Mouse (Mus musculus) midbrain, embryonic 16.5 days (tissue): Measurements from ENCODE around the gene Jag2. TPM values are rescaled to one million over a fixed set of nuclear protein-coding genes. Genes with fewer than 3 reads are reported as not detected.
A peak's percentile ranks its signal among the peaks of the same experiment; 100 is the strongest.

Experiments
- ATAC-seq: fragments of 200-750 bp; cut with Nextera tagmentation; 2 replicates; pipeline ENCODE4 v1.8.0; 2017; ENCODE audit warnings: moderate TSS enrichment
- H3K27ac ChIP-seq: fragments of 300-500 bp; sonication (generic); 2 replicates; pipeline ENCODE4 v1.5.1; 2014; ENCODE audit warnings: mild to moderate bottlenecking, low read length, mixed read lengths
- H3K27me3 ChIP-seq: fragments of 300-500 bp; sonication (generic); 2 replicates; pipeline ENCODE4 v1.6.1; 2014; ENCODE audit warnings: low read depth, low read length, mixed read lengths; ENCODE audit not compliant: control insufficient read depth, insufficient read depth
- H3K36me3 ChIP-seq: fragments of 300-500 bp; sonication (generic); 2 replicates; pipeline ENCODE4 v1.6.1; 2014; ENCODE audit warnings: mild to moderate bottlenecking, low read length, moderate library complexity, mixed read lengths; ENCODE audit not compliant: control insufficient read depth, insufficient read depth
- H3K4me1 ChIP-seq: fragments of 300-500 bp; sonication (generic); 2 replicates; pipeline ENCODE4 v1.6.1; 2014; ENCODE audit warnings: mild to moderate bottlenecking, low read length, mixed read lengths; ENCODE audit not compliant: control insufficient read depth, insufficient read depth
- H3K4me2 ChIP-seq: fragments of 300-500 bp; sonication (generic); 2 replicates; pipeline ENCODE4 v1.6.1; 2014; ENCODE audit warnings: mild to moderate bottlenecking, low read length, mixed read lengths
- H3K4me3 ChIP-seq: fragments of 300-500 bp; sonication (generic); 2 replicates; pipeline ENCODE4 v1.5.1; 2014; ENCODE audit warnings: low read depth, mild to moderate bottlenecking, low read length, moderate library complexity, mixed read lengths
- H3K9ac ChIP-seq: fragments of 300-500 bp; sonication (generic); 2 replicates; pipeline ENCODE4 v1.6.1; 2014; ENCODE audit warnings: low read depth, low read length, mixed read lengths
- H3K9me3 ChIP-seq: fragments of 300-500 bp; sonication (generic); replicated peaks from 2 replicates; pipeline ENCODE4 v1.6.1; 2014; ENCODE audit warnings: mild to moderate bottlenecking, low read length, mixed read lengths; ENCODE audit not compliant: control insufficient read depth, poor library complexity, severe bottlenecking
- WGBS: fragments of 180-500 bp; shearing (Covaris S2); extraction: QIAGEN DNeasy Blood & Tissue Kit; methylation state at CpG from one replicate; pipeline ENCODE4 v1.1.7; 2014; 5-methylcytosine and 5-hydroxymethylcytosine counted together
- polyA plus RNA-seq: library from polyadenylated mRNA; unstranded; fragments of >200 nt; fragmentation: Nextera tagmentation; extraction: Ambion mirVana; gene quantifications from 2 replicates; pipeline ENCODE4 v1.2.1, GENCODE M21; 2015

The Jag2 gene
- polyA plus RNA-seq, 1 experiment from 2014 or later: 10.4 TPM

DNA sequence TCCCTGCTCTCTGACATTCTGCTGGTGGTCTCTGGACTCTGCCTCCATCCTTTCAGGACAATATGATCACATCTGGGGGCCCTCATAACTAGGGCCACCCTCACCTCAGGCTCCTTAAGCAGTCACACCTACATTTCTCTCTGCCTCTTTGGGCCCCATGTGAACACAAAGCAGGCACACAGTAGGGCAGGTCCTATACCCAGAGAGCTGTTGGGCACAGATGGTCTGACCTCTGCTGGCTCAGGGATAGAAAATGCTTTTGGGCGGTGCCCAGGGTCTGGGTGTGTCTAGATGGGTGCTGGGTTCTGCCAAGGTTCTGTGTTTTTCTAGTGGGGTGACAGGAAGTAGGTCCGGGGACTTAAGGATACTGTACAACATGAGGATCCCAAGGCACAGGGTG, 14.1 kb upstream of the Jag2 start:
- Histone ChIP-seq H3K4me2 (no peak overlapping the region), H3K9ac (no peak overlapping the region), H3K27me3 (no peaks in the 10 kb centered on the region), H3K9me3 (no peaks in the 10 kb centered on the region), H3K36me3 (no peaks in the 10 kb centered on the region), H3K4me1 (peaks cover 9% of the 10 kb centered on the region), H3K4me3 (no peak overlapping the region), H3K27ac (no peak overlapping the region)
- no peak for ATAC-seq
- WGBS: 81% methylated on average over 2 of the region's 2 CpGs

DNA sequence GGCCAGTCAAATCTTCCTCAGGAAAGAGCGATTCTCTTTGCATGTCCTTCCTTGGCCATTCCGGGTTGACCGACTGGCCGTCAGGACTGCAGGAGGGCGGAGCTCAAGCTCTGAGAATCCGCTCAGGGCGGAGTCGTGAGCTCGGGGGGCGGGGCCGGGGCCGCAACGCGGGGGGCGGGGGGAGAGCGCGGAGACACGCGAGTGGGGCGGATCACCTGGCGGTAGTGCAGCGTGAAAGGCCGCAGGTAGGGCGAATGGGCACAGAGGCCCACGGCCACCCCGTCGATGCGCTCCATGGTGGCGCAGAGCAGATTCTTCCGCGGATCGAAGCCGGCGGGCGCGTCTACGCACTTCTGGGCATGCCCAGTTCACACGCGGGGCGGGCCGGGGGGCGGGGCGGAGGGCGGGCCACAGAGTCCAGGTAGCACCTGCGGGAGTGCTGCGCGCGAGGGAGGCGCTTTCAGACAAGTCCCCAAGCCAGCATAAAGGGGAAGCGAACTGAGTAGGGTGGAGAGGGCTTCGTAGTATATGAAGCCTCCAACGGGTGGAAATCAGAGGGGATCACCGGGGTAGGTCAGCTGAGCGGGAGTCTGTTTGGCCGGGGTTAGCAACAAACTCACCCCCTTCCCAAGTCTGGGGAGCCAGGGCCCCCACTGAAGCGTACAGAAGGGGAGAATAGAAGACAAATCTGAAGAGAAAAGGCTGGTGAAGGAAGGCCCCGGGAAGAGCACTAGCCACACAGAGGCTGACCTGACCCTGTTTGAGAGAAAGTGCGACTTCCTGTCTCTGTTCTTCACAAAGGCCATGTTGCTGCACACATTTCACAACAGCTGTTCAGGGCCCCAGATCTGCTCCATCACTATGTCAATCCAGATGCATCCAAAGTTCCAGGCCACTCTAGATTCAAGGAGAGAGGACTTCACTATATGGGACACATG, 12.5 kb upstream of the Jag2 start, which contains the start of gene Nudt14:
TSS of gene Nudt14 (minus strand) at position 349 of the 938 bp plus-strand sequence.
- H3K4me3 ChIP-seq: peak within 1 kb of the TSS; percentile 74
- H3K9me3 ChIP-seq: no peaks in the 10 kb centered on the region
- H3K36me3 ChIP-seq: no peaks in the 10 kb centered on the region
- peak within 1 kb of the TSS; percentile 86 for H3K9ac ChIP-seq
- peak; percentile 71 for ATAC-seq
- peaks cover 9% of the 10 kb centered on the region for H3K4me1 ChIP-seq
- no peaks in the 10 kb centered on the region for H3K27me3 ChIP-seq
- peak within 1 kb of the TSS; percentile 79 for H3K4me2 ChIP-seq
- H3K27ac ChIP-seq: peak within 1 kb of the TSS; percentile 68; the same call in 1 of the 2 replicates
- 1% methylated on average over 57 of the region's 58 CpGs for WGBS

DNA sequence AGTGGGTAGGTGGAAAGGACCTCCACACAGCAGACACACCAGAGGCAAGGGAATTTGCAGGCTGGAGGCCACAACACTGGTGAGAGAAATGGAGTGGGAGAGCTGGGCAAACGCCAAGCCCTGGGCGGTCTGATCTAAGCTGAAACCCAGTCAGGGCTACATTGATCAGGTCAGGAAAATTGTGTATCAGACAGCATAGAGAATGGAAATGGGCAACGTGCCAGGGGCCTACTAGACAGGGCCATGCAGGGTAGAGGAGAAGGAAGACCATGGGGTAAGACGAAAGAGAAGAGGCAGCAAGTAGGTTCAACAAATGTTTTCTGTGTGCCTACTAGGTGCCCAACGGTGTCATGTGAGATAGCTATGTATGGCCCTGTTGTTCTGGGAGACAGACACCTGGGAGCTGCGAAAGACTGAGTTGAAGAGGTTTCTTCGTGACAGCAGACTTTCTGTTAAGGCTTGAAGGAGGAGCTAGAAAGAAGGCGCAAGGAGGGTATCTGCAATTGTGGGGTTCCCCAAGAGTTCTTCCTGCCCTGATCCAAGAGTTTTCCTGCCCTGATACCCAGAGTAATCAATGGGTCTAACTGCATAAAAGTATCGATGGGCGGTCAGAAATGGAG, 11.7 kb upstream of the Jag2 start:
- Histone ChIP-seq H3K4me2 (peak overlapping the region; percentile 79), H3K27ac (0 out of 2 replicates have a peak overlapping the region, but pooled peaks have one; percentile 68), H3K4me3 (peak overlapping the region; percentile 74), H3K9me3 (no peaks in the 10 kb centered on the region), H3K9ac (peak overlapping the region; percentile 86), H3K4me1 (peaks cover 9% of the 10 kb centered on the region), H3K27me3 (no peaks in the 10 kb centered on the region), H3K36me3 (no peaks in the 10 kb centered on the region)
- 44% methylated on average over 10 of the region's 10 CpGs for WGBS
- ATAC-seq: peak; percentile 16

DNA sequence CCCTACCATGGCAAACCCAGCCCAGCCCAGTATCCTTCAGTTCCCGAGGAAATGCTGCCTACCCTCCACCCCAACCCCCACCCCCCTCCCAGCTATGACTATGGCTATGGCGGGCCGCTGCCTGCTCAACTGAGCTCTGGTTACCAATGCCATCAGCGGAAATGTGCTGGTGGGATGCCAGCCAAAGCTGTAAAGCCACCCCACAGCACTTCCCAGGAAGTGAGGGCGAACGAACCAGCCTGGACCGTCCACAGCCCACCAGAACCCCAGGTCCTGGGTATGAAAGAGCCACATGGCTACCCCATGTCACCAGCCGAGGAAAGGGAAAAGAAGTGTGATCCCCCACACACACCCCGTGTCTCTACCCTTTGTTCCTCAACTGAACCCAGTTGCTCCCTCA, 11.1 kb upstream of the Jag2 start:
- no peaks in the 10 kb centered on the region for H3K36me3 ChIP-seq
- no peak overlapping the region for H3K9ac ChIP-seq
- WGBS: 78% methylated on average over 9 of the region's 9 CpGs
- H3K27ac ChIP-seq: no peak overlapping the region
- H3K9me3 ChIP-seq: no peaks in the 10 kb centered on the region
- peaks cover 9% of the 10 kb centered on the region for H3K4me1 ChIP-seq
- H3K4me2 ChIP-seq: no peak overlapping the region
- H3K4me3 ChIP-seq: no peak overlapping the region
- no peaks in the 10 kb centered on the region for H3K27me3 ChIP-seq
- ATAC-seq: no peak

DNA sequence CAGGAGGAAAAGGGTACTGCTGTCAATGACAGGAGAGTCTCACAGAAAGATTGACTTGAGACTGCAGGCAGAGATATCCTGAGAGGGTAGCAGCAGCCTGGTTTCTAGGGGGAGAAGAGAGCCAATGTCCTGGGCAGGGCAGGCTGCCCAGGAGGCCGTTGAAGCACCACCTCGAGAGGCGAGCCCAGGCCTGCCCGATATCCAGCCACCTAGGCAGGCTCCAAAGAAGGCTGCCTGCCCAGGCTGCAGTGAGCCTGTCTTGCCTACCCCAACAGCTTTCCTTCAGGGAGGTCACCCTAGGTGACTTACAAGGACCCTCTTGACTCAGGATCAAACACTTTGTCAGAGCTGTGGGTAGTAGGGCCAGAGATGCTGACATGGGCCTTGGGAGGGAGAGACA, 10.7 kb upstream of the Jag2 start:
- Histone ChIP-seq H3K27me3 (no peaks in the 10 kb centered on the region), H3K4me3 (no peak overlapping the region), H3K4me2 (no peak overlapping the region), H3K36me3 (no peaks in the 10 kb centered on the region), H3K9ac (no peak overlapping the region), H3K27ac (no peak overlapping the region), H3K4me1 (peaks cover 9% of the 10 kb centered on the region), H3K9me3 (no peaks in the 10 kb centered on the region)
- no peak for ATAC-seq
- WGBS: 80% methylated on average over 4 of the region's 4 CpGs

DNA sequence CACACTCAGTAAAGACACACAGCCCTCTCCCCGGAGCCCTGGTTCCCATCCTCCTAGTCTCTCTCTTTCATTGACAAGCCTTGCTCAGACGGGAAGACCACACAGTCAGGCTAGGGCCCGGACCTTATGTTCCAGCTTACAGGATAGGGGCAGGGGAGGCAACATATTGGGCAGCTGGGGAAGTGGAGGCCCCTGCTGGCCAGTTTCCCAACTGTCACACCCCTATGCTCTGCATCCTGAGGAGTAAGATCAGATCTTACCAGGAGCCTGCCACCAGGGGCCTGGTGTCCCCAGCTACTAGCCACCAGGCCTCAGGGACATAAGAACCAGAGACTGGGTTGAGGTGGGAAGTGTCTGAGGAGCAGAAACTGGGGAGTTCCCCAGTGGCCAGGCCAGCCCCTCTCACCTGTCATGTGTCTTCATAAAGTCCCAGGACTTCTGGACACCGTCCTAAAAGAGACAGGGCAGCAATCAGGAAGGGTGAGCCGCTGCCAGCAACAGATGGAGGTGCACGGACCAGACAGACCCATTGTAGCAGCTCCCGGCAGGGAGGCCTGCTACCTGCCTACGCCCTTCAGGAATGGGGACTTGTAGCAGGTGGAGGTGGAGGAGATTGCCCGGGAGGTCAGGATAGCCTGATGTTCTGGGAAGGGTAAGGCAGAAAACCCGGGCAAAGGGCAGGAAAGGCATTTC, 9.4 kb upstream of the Jag2 start:
- Histone ChIP-seq H3K27ac (no peak overlapping the region), H3K9me3 (no peaks in the 10 kb centered on the region), H3K36me3 (no peaks in the 10 kb centered on the region), H3K27me3 (no peaks in the 10 kb centered on the region), H3K4me3 (no peak overlapping the region), H3K4me1 (peaks cover 9% of the 10 kb centered on the region), H3K9ac (no peak overlapping the region), H3K4me2 (no peak overlapping the region)
- 62% methylated on average over 10 of the region's 10 CpGs for WGBS
- ATAC-seq: no peak

DNA sequence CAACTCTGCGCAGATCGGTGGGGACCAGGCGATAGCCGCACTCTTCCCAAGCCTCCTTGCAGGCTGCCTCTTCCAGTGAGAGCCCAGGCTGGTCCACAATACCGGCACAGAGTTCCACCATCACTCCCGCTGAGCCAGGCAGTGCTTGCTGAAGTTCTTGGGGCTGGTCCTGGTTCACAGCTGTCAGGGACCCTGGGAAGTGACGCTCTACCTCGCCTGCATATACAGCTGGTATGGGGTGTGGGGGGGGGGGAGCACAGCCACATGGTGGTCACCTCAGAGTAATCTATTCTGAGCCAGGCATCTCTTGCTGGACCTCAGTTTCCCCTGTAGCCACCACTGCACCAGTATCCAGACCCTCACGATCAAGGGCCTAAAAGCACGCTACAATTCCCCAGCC, 8.8 kb upstream of the Jag2 start:
- peaks cover 9% of the 10 kb centered on the region for H3K4me1 ChIP-seq
- WGBS: 82% methylated on average over 10 of the region's 10 CpGs
- H3K9me3 ChIP-seq: no peaks in the 10 kb centered on the region
- H3K4me2 ChIP-seq: no peak overlapping the region
- H3K4me3 ChIP-seq: no peak overlapping the region
- no peak overlapping the region for H3K9ac ChIP-seq
- no peaks in the 10 kb centered on the region for H3K36me3 ChIP-seq
- H3K27ac ChIP-seq: no peak overlapping the region
- no peaks in the 10 kb centered on the region for H3K27me3 ChIP-seq
- no peak for ATAC-seq

DNA sequence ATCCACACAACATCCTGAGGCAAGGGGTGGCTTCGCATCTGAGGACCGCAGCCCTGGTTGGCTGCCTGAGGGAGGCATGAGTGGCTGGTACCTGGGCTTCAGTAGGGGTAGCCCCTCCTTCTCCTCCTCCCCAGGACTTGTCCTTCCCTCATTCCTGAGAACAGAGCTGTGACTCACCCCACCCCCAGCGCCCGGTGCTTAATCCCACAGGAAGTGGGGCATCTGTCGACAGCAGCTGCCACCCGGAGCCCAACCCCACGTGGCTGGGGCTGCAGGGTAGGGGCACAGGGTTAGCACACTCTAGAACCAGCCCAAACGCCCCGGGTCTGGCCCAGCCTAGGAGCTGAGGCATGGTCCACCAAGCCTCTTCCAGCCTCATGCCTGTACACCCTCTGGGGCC, 8.3 kb upstream of the Jag2 start:
- ATAC-seq: no peak
- Histone ChIP-seq H3K27me3 (no peaks in the 10 kb centered on the region), H3K4me1 (peaks cover 9% of the 10 kb centered on the region), H3K9me3 (no peaks in the 10 kb centered on the region), H3K9ac (no peak overlapping the region), H3K27ac (no peak overlapping the region), H3K36me3 (no peaks in the 10 kb centered on the region), H3K4me2 (no peak overlapping the region), H3K4me3 (no peak overlapping the region)
- WGBS: 51% methylated on average over 9 of the region's 9 CpGs
